Mouse (Mus musculus): ENCODE measurements around the gene Ins2. TPM values are rescaled to one million over a fixed set of nuclear protein-coding genes. Genes with fewer than 3 reads are reported as not detected.

Ins2 gene
- total and polyA plus RNA-seq, 3 experiments = not detected

DNA sequence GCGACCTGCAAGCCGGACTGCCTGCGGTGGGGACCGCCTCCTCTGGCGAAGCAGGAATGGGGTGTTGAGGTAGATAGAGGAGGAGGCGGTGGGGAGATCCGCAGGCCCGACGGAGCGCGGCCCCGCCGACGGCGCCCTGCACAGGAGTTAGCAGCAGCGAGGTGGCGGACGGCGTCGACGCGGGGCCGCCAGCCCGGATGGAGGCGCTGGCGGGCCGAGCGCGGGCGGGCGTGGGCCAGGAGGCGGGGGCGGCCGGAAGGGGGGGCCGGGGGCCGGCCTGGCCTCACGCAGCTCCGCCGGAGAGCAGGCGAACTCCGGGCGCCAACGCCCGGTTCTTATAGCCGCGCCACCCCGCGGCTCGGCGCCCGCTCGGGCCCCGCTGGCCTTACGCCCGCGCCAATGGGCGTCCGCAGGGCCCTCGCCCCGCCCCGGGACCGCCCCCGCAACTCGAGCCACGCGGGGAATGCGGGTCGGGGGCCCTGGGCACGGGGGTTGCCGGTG is 84.0 kb downstream of the Ins2 start:
- no peak overlapping the region for H3K9ac ChIP-seq (ENCODE audit: control insufficient read depth, low read depth, low read length, poor library complexity, severe bottlenecking)
- no peak for DNase-seq (ENCODE audit: low read depth, low spot score)
- no peaks in the 10 kb centered on the region for H3K79me2 ChIP-seq (ENCODE audit: control insufficient read depth, insufficient read depth, low read length, poor library complexity)
- no peak for TF ChIP-seq RCOR1 (IDR thresholded peaks at IDR 0.05; ENCODE audit: low read depth, low read length)
- no peak for TF ChIP-seq MYB (IDR thresholded peaks at IDR 0.05; ENCODE audit: low read depth, low read length)
- no peak for TF ChIP-seq CHD2 (IDR thresholded peaks at IDR 0.05; ENCODE audit: low read length)
- no peak for TF ChIP-seq HCFC1 (IDR thresholded peaks at IDR 0.05; ENCODE audit: low read depth, low read length)
- TF ChIP-seq POLR2AphosphoS5 (IDR thresholded peaks at IDR 0.05; ENCODE audit: borderline replicate concordance, low read depth, low read length) = no peak
- TF ChIP-seq TBP (IDR thresholded peaks at IDR 0.05; ENCODE audit: low read depth, low read length) = no peak
- no peak for TF ChIP-seq ZKSCAN1 (IDR thresholded peaks at IDR 0.05; ENCODE audit: low read depth, low read length)
- no peaks in the 10 kb centered on the region for H3K27me3 ChIP-seq (ENCODE audit: control insufficient read depth in 1 of 2, insufficient read depth in 2 of 2, low read length in 2 of 2)
- no peaks in the 10 kb centered on the region for H3K9me3 ChIP-seq (replicated peaks; ENCODE audit: insufficient read depth, low read length)
- H3K36me3 ChIP-seq (ENCODE audit: control insufficient read depth in 1 of 2, insufficient read depth in 2 of 2, low read length in 2 of 2) = no peaks in the 10 kb centered on the region
- no peak overlapping the region for H3K4me3 ChIP-seq (ENCODE audit: control insufficient read depth in 1 of 2, insufficient read depth in 1 of 2, low read depth in 2 of 2, low read length in 2 of 2)
- no peaks in the 10 kb centered on the region for H3K4me1 ChIP-seq (ENCODE audit: control insufficient read depth in 1 of 2, insufficient read depth in 2 of 2, low read length in 2 of 2)
- H3K27ac ChIP-seq (ENCODE audit: control insufficient read depth, low read depth, low read length) = no peak overlapping the region

- TF ChIP-seq MXI1 (IDR thresholded peaks at IDR 0.05; ENCODE audit: low read depth, low read length) (no peak), TAL1 (IDR thresholded peaks at IDR 0.05; ENCODE audit: low read length) (no peak), MYC (IDR thresholded peaks at IDR 0.05; ENCODE audit: low read depth, low read length) (no peak), MEF2A (IDR thresholded peaks at IDR 0.05; ENCODE audit: extremely low read depth, insufficient replicate concordance, low read depth, low read length, poor library complexity, severe bottlenecking) (no peak), MAFK (IDR thresholded peaks at IDR 0.05; ENCODE audit: borderline replicate concordance, low read depth, low read length) (no peak), MAZ (IDR thresholded peaks at IDR 0.05; ENCODE audit: low read depth, low read length) (no peak), BHLHE40 (IDR thresholded peaks at IDR 0.05; ENCODE audit: borderline replicate concordance, low read depth, low read length) (no peak), TCF12 (IDR thresholded peaks at IDR 0.05; ENCODE audit: low read depth, low read length) (no peak)
- no peaks in the 10 kb centered on the region for H3K36me3 ChIP-seq (ENCODE audit: control insufficient read depth in 1 of 2, insufficient read depth in 2 of 2, low read length in 2 of 2)
- no peaks in the 10 kb centered on the region for H3K79me2 ChIP-seq (ENCODE audit: control insufficient read depth, insufficient read depth, low read length, poor library complexity)
- no peak for DNase-seq (ENCODE audit: low read depth, low spot score)
- H3K9me3 ChIP-seq (replicated peaks; ENCODE audit: insufficient read depth, low read length) = no peaks in the 10 kb centered on the region
- H3K4me3 ChIP-seq (ENCODE audit: control insufficient read depth in 1 of 2, insufficient read depth in 1 of 2, low read depth in 2 of 2, low read length in 2 of 2) = no peak overlapping the region
- H3K9ac ChIP-seq (ENCODE audit: control insufficient read depth, low read depth, low read length, poor library complexity, severe bottlenecking) = no peak overlapping the region
- H3K27ac ChIP-seq (ENCODE audit: control insufficient read depth, low read depth, low read length) = no peak overlapping the region
- no peaks in the 10 kb centered on the region for H3K27me3 ChIP-seq (ENCODE audit: control insufficient read depth in 1 of 2, insufficient read depth in 2 of 2, low read length in 2 of 2)
- H3K4me1 ChIP-seq (ENCODE audit: control insufficient read depth in 1 of 2, insufficient read depth in 2 of 2, low read length in 2 of 2) = no peaks in the 10 kb centered on the region
Observed at GRCm38 (mm10) chr7:142658681-142659180, 84.5 kb downstream of the Ins2 start.
